Mouse (Mus musculus): ENCODE results near the gene Gm14226.
A peak's percentile ranks its signal among the peaks of the same experiment; 100 is the strongest.

- no peak for TF ChIP-seq ETS1 (IDR thresholded peaks at IDR 0.05; ENCODE audit: low read depth, low read length)
- no peak for TF ChIP-seq MAX (IDR thresholded peaks at IDR 0.05; ENCODE audit: low read length)
- TF ChIP-seq CTCF (IDR thresholded peaks at IDR 0.05 in 2 of 3, conservative IDR thresholded peaks at IDR 0.05 in 1 of 3; ENCODE audit: control insufficient read depth in 1 of 3, insufficient read depth in 1 of 3, low read depth in 2 of 3, low read length in 3 of 3, poor library complexity in 1 of 3, severe bottlenecking in 1 of 3): peak; percentile 31 to 46 (median 45); a peak in 5 of 6 replicates
- no peak for TF ChIP-seq MEF2A (IDR thresholded peaks at IDR 0.05; ENCODE audit: extremely low read depth, insufficient replicate concordance, low read depth, low read length, poor library complexity, severe bottlenecking)
- no peak for TF ChIP-seq MXI1 (IDR thresholded peaks at IDR 0.05; ENCODE audit: low read depth, low read length)
- TF ChIP-seq TCF12 (IDR thresholded peaks at IDR 0.05; ENCODE audit: low read depth, low read length): no peak
- TF ChIP-seq POLR2A (IDR thresholded peaks at IDR 0.05; ENCODE audit: control insufficient read depth in 1 of 2, insufficient read depth in 1 of 2, low read depth in 1 of 2, low read length in 2 of 2, poor library complexity in 1 of 2): no peak
These were observed 31.5 kb upstream of the Gm14226 start for GRCm38 (mm10) chr2:154986609-154987008.
